Mouse (Mus musculus): Measurements from ENCODE around the gene Erp44.

- TF ChIP-seq POLR2A (IDR thresholded peaks at IDR 0.05; ENCODE audit: low read depth, low read length) (no peak), CTCF (IDR thresholded peaks at IDR 0.05; ENCODE audit: borderline replicate concordance, insufficient read depth, low read length) (no peak)
Measured at GRCm38 (mm10) chr4:48273119-48273829, 6.1 kb downstream of the Erp44 start.

All from embryonic fibroblast, embryonic 13.5 days (primary cell).